Mouse (Mus musculus): Measurements from ENCODE around the gene Evi2a. TPM values are rescaled to one million over a fixed set of nuclear protein-coding genes. Genes with fewer than 3 reads are reported as not detected.

Evi2a gene
- polyA plus RNA-seq, 1 experiment from 2014 or later: 2.1 TPM

GRCm38 (mm10) chr11:79483876-79484528 is 46.4 kb downstream of the Evi2a start:
- H3K9me3 ChIP-seq: no peaks in the 10 kb centered on the region
- H3K27me3 ChIP-seq (ENCODE audit: poor library complexity, severe bottlenecking): no peaks in the 10 kb centered on the region
- H3K4me1 ChIP-seq: no peaks in the 10 kb centered on the region
- H3K4me3 ChIP-seq: no peak overlapping the region
- peaks cover 57% of the 10 kb centered on the region for H3K36me3 ChIP-seq (replicated peaks)
- no peak overlapping the region for H3K27ac ChIP-seq
- 85% methylated on average over 7 of the region's 7 CpGs for WGBS
- DNase-seq (ENCODE audit: extremely low spot score, low spot score): no peak

GRCm38 (mm10) chr11:79483392-79483791 is 47.0 kb downstream of the Evi2a start:
- no peak for DNase-seq (ENCODE audit: extremely low spot score, low spot score)
- Histone ChIP-seq H3K27me3 (ENCODE audit: poor library complexity, severe bottlenecking) (no peaks in the 10 kb centered on the region), H3K9me3 (no peaks in the 10 kb centered on the region), H3K27ac (no peak overlapping the region), H3K36me3 (replicated peaks) (peaks cover 61% of the 10 kb centered on the region), H3K4me3 (no peak overlapping the region), H3K4me1 (no peaks in the 10 kb centered on the region)
- WGBS: 94% methylated on average over 6 of the region's 6 CpGs

Other genes with a start within 250 kb of the Evi2a start
- 0.22 TPM in 1 of 2 replicates, not detected in the other for gene Gm9964, start 233.7 kb downstream of the Evi2a start, polyA plus RNA-seq (2016; fragmentation: Nextera tagmentation; extraction: Ambion mirVana)
- 6.0 and 7.4 TPM in 2 replicates for gene Nf1, start 190.9 kb downstream of the Evi2a start, polyA plus RNA-seq (2016; fragmentation: Nextera tagmentation; extraction: Ambion mirVana)
- 0.24 and 0.37 TPM in 2 replicates for gene Omg, start 26.5 kb downstream of the Evi2a start, polyA plus RNA-seq (2016; fragmentation: Nextera tagmentation; extraction: Ambion mirVana)
- gene Evi2b, start 6.8 kb downstream of the Evi2a start, polyA plus RNA-seq (2016; fragmentation: Nextera tagmentation; extraction: Ambion mirVana): 0.36 and 0.64 TPM in 2 replicates
- gene Evi2, start within 50 bp of the Evi2a start, polyA plus RNA-seq (2016; fragmentation: Nextera tagmentation; extraction: Ambion mirVana): 0.79 and 0.86 TPM in 2 replicates
- 20.1 and 23.3 TPM in 2 replicates for gene Rab11fip4, start 60.6 kb upstream of the Evi2a start, polyA plus RNA-seq (2016; fragmentation: Nextera tagmentation; extraction: Ambion mirVana)